Mouse (Mus musculus) Muller cell, postnatal 12 days (primary cell): Measurements from ENCODE around the gene Fgf5.

ENCODE experiments used
- DNase-seq: peaks from one replicate; pipeline ENCODE4 v3.0.0-alpha.2; 2015; ENCODE audit errors: inconsistent ontology term

Gene Fgf5

GRCm38 (mm10) chr5:98300079-98300478 lies 46.1 kb downstream of the Fgf5 start:
- no peak for DNase-seq

DNA sequence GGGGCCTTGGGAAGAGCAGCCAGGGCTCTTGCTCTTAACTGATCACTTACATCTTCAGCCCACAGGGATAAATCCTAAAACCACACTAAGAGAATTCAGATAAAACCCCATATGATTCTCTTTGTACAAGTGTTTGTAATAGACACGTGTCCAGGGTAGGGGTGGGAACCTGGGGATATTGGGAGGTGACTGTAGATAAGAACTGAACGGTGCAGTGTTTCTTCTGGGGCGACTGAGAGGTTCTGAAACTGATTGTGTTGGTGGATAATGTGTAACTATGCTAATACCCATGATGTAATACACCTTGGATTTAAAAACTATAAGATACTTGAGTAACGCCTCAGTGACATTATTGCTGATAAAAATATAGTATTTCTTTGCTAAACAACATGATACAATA lies 51.7 kb downstream of the Fgf5 start:
- DNase-seq: no peak

DNA sequence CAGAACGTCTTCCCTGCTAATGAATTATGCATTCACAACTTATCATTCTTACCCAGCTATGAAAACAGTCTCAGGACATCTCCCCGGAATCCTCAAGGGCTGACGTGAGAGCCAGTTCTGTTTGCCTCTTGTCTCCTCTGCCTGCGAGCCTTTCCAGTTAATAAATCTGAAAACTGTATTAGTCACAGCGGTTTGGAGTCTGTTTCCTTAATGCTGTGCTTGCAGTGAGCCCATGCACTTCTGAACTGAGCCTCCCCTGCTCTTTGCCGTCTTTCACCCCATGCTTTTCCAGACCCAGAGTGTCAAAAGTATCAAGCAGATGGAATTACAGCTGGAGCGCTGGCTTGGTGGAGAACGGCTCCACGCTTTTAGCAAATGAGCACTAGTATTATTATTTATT lies 52.5 kb downstream of the Fgf5 start:
- DNase-seq: no peak

DNA sequence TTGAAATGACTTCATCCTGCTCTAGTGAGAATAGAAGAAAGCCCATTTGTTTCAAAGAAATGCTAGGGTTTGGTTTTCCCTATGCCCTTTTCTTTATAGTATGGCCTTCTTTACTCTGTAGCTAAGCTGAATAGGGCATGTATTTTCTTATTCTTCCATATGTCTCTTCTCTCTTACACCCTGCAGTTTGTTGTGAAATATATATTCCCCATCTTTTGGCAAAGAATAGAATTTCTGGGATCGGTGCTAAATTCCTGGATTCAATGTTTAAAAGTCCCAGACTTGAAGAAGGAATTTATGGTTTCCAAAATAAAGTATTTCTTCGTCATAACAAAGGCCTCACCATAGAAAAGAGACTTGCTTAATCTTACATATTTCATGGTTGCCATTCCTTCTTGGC lies 72.6 kb downstream of the Fgf5 start:
- DNase-seq: no peak
